Mouse (Mus musculus) gonadal fat pad, adult 2 months (tissue): ENCODE data around the gene Glrp1. TPM values are rescaled to one million over a fixed set of nuclear protein-coding genes. Genes with fewer than 3 reads are reported as not detected.

Experiments used
- DNase-seq: peaks from one replicate; pipeline ENCODE4 v3.0.0-alpha.2; 2012; ENCODE audit warnings: low read depth
- polyA plus RNA-seq: library from polyadenylated mRNA; depleted of rRNA; stranded (reverse); fragments of >200 nt; gene quantifications from 2 replicates; pipeline ENCODE4 v1.2.3, GENCODE M21; 2012; rRNA removed

The Glrp1 gene
- polyA plus RNA-seq, 1 experiment: 2.5 TPM

DNA sequence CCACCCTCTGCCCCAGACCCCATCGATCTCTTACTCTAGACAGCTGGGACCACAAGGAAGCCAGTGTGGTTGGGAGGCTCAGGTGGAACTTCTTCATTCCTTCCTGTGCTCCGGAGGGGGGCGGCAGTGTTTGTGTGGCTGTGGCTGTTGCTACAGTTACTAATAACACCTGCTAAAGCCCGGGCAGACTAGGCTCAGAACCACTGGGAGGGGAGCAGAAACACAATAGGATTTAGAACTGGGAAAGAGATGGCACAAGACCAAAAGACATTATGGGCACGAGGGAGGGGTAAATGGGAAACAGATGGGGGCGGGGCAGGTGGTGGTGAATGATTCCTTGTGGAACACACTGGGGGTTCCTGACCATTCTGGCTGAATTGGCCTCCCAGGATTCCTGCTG, 47.4 kb downstream of the Glrp1 start:
- no peak for DNase-seq

DNA sequence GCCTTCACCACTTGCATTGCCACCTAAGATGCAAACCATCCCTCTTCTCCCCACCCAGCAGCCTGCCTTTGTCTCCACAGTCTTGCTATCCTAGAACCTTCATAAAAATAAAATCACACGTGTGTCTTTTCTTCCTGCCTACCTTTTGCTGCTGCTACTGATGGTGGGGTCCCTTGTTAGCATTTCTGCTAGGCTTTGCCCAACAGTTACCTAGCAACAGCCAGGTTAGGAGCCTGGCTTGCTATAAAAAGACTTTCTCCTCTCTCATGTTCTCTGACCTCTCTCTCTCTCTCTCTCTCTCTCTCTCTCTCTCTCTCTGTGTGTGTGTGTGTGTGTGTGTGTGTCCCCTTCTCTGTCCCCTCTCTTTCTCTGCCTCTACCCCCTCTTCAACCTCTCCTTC, 48.8 kb downstream of the Glrp1 start:
- DNase-seq: no peak

DNA sequence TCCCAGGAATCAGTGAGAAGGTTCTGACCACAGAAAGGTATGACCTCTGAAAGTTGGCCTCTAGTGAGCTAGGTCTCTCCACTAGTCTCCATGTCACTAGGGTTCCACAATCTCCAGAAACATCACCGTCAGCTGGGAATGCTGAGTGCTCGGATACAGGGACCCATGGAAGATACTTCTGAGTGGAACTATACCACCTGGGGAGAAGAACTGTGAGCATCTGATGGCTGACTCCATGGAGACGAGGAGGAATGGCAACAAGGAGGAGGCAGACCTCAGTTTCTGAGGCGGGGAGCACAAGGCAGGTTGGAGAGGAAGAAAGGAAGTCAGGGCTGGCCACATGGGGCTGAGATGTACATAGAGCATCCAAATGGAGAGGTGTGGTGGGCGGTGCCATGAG, 50.2 kb downstream of the Glrp1 start:
- DNase-seq: no peak

- DNase-seq: no peak
These were observed 50.7 kb downstream of the Glrp1 start for GRCm38 (mm10) chr1:88459196-88459595.

DNA sequence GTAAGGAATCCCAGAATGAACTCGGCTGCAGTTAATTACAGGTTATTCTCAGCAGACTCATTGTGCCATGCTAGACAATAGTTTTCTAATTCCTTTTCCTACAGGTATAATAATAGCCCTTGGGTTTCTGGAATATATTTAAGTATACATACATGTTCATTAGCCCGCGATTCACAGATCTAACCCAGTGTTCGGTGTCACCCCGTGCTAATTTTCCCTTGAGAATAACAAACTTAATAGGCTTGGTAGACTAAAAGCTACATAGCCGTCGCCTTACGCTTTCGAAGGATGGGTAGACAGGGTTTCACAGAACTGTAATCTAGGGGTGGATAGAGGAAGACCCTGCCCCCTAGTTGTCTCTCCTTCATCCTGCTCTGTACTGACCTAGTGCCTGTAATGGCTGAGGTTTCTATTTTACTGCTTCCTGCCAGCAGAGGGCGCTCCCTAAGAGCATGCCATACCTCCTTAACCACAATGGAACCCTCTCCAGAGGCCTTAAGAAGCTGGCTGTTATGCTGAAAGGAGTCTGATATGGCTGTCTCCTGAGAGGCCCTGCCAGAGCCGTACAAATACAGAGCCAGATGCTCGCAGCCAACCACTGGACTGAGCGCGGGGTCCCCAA, 53.3 kb downstream of the Glrp1 start:
- DNase-seq: no peak

GRCm38 (mm10) chr1:88455761-88456160, 54.1 kb downstream of the Glrp1 start:
- DNase-seq: no peak

DNA sequence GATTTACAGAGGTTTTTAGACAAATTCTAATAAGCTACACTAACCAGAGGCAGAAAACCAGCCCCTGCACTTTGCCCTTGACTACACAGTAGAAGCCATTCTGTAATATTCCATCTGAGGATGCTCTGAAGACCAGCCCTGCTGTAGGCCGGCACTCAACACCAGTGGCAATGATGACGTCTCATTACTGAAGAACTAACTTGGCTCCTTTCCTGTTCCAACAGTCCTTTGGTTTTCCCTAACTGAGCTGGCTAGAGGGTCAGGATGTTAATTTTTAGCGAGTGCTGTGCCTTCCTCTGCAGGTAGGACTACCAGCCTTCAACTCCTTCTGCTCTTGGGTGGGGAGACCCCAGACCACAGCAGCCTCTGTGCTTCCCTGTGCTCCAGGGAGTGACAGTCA, 55.2 kb downstream of the Glrp1 start:
- no peak for DNase-seq

- no peak for DNase-seq
These were observed 57.7 kb downstream of the Glrp1 start for GRCm38 (mm10) chr1:88452198-88452597.

DNA sequence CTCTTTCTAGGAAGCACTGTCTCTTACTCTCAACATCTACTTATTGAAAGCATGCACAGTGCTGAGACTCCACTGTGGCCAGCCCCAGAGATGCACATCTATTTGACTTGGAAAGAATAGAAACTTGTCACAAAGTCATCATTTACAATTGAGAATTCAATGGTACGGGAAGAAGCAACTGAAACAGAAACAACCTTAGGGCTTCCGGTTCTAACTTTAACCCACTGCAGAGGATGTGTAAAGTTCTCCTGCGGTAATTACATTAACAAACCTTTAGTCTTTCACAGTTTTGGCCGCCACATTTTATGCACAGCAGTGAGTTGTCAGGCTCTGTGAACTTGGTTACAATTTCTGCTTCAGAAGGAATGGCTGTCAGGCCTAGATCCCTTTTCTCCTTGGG, 59.2 kb downstream of the Glrp1 start:
- no peak for DNase-seq

Other genes with a start within 250 kb of the Glrp1 start
- 67.1 and 68.4 TPM in 2 replicates for gene Hjurp, start 232.4 kb downstream of the Glrp1 start, polyA plus RNA-seq
- gene Trpm8, start 232.4 kb downstream of the Glrp1 start, polyA plus RNA-seq: 0.03 TPM in 1 of 2 replicates, not detected in the other
- 0.46 TPM in 1 of 2 replicates, not detected in the other for gene Spp2, start 103.1 kb downstream of the Glrp1 start, polyA plus RNA-seq
- gene Arl4c, start 192.2 kb upstream of the Glrp1 start, polyA plus RNA-seq: 56.6 and 77.3 TPM in 2 replicates